Mouse (Mus musculus) megakaryocyte, embryonic 14.5 days (primary cell): ENCODE measurements around the gene 1810010D01Rik.

Experiments
- FLI1 ChIP-seq: IDR thresholded peaks from 2 replicates; pipeline ENCODE4 v1.6.1; 2012; ENCODE audit warnings: low read length, inconsistent platforms, mixed read lengths
- GATA1 ChIP-seq: IDR thresholded peaks from 3 replicates; pipeline ENCODE4 v1.6.1; 2012; ENCODE audit warnings: mixed read lengths, low read length, inconsistent platforms, borderline replicate concordance

- TF ChIP-seq GATA1 (no peak), FLI1 (no peak)
These were observed 11.5 kb upstream of the 1810010D01Rik start for GRCm38 (mm10) chr7:145219420-145219831.
